Mouse (Mus musculus): ENCODE measurements around the gene Fam102a.

The Fam102a gene

DNA sequence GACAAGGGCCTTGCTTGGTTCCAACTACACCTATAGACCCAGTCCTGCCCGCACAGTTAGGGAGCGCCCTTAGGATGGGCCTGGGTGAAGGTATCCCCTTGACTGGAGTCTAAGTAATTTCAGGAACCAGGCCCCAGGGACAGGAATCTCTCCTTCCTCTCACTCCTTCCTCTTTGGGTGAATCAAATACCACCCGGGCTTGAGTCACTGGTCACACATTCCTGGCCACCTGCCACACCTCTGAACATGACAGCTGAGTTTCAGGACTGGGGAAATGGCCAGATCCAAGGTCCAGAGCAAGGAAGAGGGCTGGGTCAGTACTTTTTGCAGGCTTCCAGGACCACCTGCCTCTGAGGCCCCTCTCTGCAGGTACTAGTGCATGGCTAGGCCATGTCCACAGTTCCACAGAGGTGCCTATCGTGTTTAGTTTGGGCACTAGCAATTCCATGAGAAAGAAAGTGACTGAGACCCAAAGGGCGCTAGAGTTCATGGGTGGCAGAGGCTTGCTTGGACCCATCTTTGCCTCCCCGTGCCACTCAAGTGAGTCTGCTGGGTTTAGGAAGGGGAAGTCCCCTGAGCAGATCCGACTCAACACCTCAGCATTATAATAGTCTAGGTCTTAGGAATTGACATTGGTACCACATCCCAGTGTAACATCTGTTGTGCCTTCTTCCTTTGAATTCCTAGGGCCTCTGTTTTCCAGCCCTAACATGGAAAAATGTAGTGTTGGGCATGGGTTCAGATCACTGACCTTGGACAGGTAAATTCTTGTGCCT is 13.0 kb downstream of the Fam102a start:
- DNase-seq = no peak

- DNase-seq = no peak
Measured at GRCm38 (mm10) chr2:32549171-32549570, 14.0 kb downstream of the Fam102a start.

- DNase-seq = no peak
Measured at GRCm38 (mm10) chr2:32549764-32550163, 14.6 kb downstream of the Fam102a start.

- no peak for DNase-seq
Measured at GRCm38 (mm10) chr2:32551236-32551635, 16.1 kb downstream of the Fam102a start.

DNA sequence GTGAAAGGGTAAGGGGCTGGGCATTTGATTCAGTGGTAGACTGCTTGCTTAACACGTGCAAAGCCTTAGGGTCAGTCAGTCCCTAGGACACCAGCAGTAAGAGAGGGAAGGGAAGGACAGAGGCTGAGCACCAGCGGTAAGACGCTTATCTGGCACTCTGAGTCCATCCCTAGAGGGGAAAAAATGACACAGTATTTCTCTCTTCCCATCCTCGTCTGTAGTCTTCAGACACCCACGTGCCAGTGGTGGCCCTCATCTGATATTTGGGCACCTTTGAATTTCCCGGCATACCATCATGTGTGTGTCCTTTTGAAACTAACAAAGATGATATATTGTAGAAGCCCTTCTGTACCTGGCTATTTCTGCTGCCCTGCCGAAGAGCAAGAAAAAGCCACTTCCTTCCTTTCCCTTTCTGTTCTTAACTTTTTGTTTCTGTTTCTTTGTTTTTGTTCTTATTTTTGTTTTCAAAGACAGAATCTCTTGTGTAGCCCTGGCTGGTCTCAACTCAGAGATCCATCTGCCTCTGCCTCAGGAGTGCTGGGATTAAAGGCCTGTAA is 18.5 kb downstream of the Fam102a start:
- DNase-seq = no peak

DNA sequence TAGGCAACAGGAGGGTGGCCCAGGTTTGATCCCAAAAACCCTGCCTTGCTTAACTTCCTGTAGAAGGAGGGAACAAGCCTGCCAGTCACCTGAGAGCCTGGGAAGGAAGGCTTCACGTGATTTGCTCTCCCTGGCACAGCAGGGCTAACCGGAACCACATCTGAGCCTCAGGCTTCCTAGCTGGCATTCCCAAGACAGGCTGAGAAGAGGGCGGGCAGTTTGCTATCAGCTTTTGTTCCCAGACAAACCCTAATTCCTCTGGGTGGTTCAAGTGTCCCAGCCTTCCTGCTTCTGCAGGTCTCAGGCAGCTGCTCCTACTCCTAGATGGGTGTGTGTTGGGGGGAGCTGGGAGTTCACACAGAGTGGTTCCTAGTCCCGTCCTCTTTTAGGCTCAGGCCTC is 20.4 kb downstream of the Fam102a start:
- DNase-seq = no peak

DNA sequence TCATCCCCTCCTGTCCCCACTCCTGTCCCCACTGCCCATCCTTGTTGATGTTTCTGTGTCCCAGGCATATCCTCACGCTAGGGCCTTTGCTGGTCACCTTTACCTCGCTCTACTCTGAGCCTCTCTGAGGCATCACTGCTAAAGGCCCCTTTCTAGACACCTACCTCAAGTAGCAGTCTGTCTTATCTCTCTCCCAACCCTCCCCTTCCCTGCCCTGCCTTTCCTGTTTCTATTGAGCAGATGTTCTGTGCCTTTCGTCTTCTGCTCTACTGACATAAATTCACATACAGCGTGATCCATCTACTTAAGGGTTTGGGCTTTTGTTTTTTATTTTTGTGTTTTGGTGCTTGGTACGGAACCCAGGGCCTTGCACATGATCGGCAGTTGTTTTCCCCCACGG is 20.9 kb downstream of the Fam102a start:
- no peak for DNase-seq

GRCm38 (mm10) chr2:32559570-32559969 is 24.4 kb downstream of the Fam102a start:
- DNase-seq = no peak

DNA sequence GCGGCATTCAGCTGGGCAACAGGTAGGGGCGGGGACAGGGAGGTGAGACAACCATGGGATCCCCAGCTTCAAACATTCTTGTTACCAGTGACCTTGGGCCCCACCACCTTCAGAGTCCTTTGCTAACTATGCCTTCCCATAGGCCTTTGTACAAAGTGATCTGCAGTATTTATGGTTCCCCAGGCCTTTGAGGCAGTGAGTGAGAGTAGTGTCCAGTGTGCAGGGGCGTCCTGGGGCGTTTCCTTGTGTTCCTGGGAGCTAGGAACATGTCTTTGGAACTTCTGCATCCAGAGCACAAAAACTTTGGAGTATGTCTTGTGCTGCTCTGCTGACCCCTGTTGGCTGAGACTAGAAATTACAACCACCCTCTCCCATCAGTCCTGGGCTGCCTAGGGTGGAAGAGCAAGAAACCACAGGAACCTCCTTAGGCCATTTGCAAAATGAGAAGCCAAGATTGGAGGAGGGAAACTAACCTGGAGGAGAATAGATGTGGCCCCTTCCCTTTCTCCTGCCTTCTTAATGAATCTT is 31.5 kb downstream of the Fam102a start:
- peak; percentile 51 for DNase-seq

DNA sequence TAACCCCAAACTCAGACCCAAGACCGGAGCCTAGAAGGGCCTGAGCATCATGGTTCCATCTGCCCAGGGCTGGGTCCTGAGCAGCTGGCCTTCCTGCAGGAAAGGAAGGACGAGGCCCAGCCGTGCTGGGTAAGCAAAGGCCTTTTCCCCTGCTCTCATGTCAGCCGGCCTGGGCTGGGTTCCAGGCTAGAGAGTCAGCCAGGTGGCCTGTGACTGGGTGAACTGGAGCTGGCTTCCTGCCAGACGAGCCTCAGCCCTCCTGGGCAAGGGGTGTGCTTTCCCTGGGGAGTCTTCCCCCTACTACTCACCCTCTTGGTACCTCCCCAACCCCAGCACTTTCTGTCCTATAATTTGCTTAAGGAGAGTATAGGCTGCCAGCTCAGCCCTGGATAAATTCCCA is 33.0 kb downstream of the Fam102a start:
- no peak for DNase-seq

DNA sequence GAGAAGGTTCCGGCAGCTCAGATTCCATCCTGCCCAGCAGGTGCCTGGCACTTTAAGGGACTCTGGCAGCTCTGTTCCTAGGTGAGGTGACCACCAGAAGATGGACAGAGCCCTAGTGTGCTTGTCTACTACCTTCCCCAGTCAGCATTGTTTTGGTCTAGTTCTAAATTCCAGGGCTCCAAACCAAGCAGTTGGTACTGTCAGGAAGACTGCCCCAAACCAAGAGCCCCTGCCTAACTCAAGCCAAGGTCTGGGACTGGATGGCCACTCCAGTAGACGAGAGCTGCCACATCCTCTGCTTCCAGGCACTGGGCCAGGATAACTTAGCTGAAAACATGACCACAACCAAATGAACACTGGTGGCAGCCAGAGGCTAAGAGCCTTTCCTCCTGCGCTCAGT is 33.8 kb downstream of the Fam102a start:
- DNase-seq = no peak

DNA sequence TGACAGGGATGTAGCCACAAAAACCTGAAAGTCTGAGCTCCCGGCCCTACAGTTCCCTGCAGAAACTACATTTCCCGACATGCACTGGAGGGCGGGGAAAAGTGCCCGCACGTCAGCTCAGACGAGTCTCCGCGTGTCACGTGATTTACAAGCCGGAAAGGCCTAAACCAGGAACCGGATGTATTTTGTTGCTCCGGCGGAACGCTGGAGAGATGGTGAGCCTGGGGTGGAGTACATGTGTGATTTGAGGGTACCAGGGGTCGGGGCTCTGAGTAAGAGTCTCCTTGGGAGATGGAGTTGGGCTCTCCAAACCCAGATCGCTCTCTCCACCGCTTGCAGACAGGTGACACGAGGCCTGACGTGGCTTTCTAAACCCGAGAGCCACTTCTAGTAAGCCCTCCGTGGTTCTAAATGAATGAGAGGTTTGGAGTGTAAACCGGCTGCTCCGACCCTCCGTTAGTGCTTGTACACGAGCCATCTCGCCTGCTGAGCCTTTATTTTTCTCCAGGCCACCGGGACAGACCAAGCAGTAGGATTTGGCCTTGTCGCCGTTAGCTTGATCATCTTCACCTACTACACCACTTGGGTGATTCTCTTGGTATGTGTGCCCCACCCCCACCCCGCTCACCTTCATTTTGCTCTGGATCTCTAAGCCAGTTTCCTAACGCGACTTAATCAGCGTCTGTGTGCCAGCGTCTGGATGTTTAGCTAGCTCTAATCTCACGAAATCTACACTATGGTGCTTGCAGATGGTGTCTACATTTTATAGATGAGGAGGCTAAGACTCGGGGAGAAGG is 35.8 kb downstream of the Fam102a start, which contains the start of gene Dpm2:
Dpm2 (plus strand) TSS at position 161 of the 797 bp plus-strand sequence.
- peak; percentile 91 for DNase-seq

GRCm38 (mm10) chr2:32572196-32572595 is 37.1 kb downstream of the Fam102a start:
- DNase-seq = no peak

- no peak for DNase-seq
Measured at GRCm38 (mm10) chr2:32574497-32574896, 39.4 kb downstream of the Fam102a start, which contains the start of gene Pip5kl1. Gene Pip5kl1 (plus strand): TSS chr2:32574797.

GRCm38 (mm10) chr2:32574901-32575585 is 39.9 kb downstream of the Fam102a start:
- DNase-seq = peak; percentile 77

DNA sequence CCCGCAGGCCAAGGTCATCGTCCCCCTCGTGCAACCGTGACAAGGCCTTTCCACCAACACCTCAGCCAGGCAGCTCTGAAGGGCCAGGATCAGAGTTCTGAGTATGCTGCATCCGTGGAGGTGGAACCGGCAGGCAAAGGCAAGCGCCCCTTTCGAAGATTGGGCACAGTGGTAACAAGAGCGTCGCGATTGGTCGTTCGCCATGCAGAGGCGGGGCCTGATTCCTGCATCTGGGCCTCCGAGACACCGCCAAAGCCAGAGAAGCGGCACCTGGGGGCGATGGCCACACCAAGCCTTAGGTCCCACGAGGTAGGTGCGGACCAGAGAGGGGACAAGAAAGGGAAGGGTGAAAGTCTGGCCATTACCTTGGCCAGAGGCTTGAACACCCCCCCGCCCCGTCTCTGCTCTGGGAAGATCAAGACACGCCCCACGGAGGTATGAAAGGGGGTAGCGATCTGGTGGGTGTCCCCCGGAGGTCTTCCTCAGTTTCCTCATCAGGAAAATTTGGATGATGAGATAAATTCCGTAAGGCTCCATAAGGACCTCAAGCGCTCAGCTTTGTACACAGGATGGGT is 40.5 kb downstream of the Fam102a start, which contains the start of gene 9430097D07Rik:
9430097D07Rik (minus strand) TSS at position 99 of the 575 bp plus-strand sequence.
- DNase-seq = peak; percentile 75

GRCm38 (mm10) chr2:32576532-32576931 is 41.4 kb downstream of the Fam102a start:
- no peak for DNase-seq

GRCm38 (mm10) chr2:32578146-32579046 is 43.3 kb downstream of the Fam102a start:
- no peak for DNase-seq

DNA sequence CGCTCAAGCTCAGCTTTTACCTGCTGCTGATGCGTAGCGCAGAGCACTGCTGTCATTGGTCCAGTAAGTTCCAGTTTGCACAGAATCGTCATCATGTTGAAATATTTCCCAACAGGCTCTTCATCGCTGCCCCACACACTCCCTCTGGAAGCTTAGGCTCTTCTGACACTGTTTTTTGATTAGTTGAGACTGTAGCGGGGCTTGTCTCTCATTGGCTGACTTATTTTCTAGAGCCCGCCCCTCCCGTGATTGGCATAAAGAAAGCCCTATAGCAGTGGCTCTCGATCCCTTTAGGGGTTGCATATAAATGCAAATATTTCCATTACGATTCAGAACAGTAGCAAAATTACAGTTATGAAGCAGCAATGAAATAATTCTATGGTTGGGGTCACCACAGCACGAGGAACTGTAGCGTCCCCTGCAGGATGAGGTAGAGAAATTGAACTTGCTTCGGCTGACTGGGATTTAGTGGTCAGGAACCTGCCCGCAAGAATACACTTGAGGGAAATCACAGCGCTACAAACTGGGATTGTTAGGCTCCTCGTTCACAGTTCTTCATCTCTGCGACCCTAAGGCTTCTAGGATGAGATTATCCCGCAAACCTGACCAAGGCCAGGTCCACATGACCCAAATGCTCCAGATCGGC is 46.4 kb downstream of the Fam102a start:
- peak; percentile 71 for DNase-seq
